Mouse (Mus musculus): ENCODE measurements around the gene Slc6a16.

DNA sequence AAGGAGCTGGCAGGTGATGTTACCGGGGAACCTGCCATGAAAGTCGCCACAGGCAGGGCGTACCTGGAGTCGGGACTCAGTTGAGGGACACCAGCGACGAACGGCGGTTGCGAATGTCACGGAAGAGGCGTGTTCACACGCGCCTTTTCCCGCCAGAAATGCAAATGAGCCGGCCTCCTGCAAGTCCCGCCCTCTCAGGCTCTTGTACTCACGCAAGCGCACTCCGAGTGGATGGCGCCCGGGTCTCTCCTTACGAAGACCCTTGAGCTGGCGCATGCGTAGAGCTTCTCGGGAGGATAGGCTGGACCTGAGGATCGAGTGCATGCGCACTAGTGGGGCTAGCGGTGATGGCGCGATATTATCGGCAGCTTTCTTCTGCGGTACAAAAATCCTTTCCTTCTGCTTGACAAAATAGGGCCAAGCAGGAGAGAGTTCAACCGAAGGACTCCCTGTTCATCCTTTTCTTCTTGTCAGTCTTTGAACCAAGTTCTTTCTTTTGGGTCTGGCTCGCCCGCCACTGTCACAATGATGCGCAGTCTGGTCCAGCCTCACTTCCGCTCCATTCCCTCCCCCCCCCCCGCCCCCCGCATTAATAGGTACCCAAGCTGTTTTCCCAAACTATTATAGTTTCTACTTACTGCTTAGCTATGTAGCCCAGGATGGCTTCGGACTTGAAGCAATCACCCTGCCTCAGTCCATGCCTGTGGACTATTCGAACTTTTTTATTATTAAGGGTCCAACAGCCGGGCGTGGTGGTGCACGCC is 36.3 kb upstream of the Slc6a16 start, which contains the start of gene Ccdc155:
- TF ChIP-seq CTCF (IDR thresholded peaks at IDR 0.05; ENCODE audit: low read depth): 0 out of 2 replicates have a peak, but pooled peaks have one; percentile 10
- no peak for TF ChIP-seq EP300 (IDR thresholded peaks at IDR 0.05; ENCODE audit: low read depth)
